Mouse (Mus musculus) layer of hippocampus, adult 9-10 months (tissue): ENCODE results near the gene Nuf2.
"Not testable (repeated sequence)": the region's sequence is repeated elsewhere in the genome, so short reads cannot be mapped to it uniquely, and the experiment has no call there.

Experiments used
- DNase-seq: peaks from one replicate; pipeline ENCODE4 v3.0.0; 2022; ENCODE audit warnings: low spot score

The Nuf2 gene

DNA sequence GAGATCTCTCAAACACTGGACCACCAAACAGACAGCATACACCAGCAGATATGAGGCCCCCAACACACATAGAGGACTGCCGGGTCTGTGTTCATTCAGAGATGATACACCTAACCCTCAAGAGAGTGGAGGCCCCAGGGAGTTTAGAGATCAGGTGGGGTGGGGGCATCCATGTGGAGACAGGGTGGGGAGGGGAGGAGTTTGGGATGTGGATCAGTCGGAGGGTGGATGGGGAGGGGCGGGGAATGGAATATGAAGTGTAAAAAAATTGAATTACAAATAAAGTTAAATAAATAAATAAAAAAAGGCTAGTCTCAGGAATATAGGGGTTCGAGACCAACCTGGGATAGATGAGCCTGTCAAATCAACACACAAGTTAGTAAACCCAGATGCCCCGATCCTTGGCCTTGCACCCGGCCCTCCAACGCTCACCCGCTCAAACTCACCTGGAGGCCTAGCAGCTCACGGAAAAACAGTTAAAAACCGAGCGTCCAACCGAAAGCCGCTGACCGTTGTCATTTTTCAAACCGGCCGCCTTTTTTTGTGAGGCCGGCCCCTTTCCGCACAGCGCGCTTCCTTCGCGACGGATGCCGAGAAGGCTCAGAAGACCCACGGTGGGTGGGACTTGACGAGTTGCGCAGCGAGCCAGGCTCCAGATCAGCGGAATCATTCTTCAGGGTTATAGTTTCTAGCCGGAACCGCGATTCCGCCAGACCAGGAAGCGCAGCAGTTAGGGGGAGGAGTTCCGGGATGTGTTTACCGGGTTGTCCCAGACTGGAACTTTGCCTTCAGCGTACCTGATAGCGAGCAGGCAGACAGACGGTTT lies at the start of gene Nuf2:
Gene Nuf2 (minus strand): TSS at position 589 of the 826 bp plus-strand sequence.
- DNase-seq: peak; percentile 98

DNA sequence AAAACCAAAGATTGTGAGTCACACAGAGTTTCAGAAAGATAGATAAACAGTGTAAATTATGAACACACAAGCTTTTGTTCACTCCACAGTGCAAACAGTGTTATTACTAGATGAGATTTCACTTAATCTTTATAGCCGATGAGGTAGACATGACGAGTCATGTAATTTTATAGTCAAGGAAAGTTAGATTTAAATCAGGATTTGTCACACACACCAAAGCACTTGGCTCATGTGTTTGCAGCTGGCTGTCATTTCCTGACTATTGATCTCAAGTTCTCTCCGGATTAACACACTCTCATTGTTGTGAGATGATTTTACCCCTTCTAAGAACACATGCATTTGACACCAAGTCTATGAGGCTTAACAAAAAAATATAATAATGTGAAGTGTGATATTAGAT lies 48.3 kb upstream of the Nuf2 start:
- DNase-seq: no peak

DNA sequence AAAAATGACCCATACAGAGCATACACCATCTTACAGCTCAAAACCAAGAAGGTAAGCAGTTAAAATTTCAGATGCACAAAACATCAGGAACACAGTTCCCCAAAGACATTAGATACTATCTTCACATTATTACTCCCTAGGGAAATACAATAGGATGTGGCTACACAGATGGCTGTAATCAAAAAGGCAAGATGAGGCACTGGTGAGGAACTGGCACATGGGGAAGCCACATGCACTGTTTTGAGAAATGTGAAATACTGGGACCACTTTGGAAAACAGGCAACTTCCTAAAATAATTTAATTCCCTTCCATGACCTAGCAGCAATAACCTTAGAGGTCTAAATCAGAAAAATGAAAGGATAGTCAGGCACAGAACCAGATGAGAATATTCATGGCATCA lies 42.9 kb upstream of the Nuf2 start:
- no peak for DNase-seq

DNA sequence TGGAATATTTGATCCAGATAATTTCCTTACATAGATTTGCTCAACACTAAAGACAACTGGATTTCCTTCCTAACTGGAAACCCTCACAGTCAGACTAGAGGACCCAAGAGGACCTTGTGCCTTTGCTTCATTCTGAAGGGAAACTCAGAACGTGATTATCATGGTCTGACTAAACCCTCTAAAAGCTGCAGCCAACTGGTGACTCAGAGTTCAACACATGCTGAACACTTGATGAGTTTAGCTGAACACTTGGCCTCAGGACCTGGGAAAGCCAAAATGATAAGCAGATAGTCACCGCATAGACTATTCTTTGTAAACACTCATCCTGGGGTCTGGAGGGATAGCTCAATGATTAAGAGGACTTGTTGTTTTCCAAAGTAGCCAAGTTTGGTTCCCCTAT lies 24.4 kb upstream of the Nuf2 start:
- no peak for DNase-seq

DNA sequence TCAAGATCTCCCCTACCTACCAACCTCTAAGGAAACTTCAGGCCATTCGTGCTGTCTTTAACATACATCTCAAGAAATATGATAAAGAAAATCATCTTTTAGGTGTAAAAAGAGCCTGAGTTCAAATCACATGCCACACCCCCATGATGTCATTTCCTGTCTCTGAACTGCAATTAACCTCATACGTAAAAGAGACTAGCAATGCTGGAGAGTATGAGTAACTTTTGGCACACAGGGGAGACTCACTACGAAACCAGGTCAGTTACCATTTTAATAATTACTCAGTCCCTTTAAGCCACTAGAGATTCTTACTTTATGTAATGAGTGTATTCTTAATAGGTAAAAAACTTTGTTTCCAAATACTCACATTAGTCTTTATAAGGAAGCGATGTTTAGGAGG lies 23.8 kb upstream of the Nuf2 start:
- no peak for DNase-seq

DNA sequence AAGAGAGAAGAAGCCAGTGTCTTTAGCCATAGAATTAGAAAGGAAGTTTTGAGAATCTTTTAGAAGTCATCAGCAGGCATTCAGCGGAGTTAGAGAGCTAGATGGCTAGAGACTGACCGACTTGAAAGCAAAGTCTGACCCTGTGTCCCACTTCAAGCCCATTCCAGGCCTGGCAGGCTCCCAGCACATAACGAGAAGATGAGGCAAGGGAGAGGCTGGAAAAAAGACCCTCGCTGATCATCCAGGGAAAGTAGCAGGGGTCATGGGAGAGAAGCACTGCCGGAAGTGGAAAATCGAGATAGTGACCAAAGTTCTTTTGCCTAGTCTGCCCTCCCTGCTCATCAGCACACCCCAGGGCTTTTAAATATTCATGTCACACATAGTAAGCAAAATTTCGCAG lies 22.2 kb upstream of the Nuf2 start:
- DNase-seq: no peak

DNA sequence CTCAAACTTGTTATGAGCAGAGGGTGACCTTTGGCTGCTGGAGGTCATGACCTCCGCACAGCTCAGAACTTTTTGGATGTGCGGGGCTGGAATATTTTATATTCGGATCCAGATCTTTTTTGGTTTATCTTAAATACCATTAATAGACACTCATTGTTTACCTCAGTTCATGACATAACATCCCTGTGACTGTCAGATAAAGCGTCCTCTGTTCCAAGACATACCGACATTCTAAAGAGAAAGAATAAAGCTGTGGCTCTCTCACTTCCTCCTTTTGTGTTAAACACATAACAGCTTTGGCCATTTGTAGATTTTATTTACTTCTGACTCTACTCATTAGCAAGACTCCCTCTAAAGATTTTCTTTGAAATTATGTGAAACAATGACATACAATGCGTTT lies 9.2 kb upstream of the Nuf2 start:
- no peak for DNase-seq

DNA sequence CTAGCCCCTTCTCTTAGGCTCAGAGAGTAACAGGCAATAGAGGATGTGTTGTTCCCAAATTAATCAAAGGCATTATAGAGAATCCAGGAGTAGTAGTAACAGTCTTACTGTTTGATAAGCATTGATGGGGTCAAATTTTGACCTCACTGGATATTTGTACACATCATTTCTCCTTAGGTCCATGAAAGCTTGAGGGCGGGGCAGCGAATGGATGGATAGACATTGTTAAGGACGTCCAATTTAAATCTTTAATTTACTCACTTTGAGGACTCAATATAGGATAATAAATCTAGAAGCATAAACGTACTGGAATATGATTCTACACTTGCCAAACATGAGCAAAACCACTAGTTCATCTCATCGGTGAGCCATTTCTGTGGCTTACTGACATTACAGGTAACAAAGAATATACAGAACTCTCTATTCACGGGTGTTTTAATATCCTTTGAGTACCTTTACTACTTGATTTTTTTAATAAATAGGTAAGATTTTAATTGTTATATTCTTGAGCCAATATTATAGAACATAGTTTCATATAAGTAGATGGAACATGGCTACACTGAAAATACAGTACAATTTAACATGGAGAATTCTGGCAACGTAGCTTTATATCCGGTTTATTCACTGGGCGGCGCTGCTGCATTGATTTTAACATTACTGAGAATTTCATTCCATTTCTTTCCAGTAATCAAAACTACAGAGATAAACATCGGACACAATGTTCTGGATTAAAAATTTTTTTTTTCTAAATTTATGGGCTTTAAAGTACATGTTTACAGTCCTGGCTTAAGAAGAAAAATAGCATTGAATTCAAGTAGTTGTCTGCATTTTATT lies 655 bp upstream of the Nuf2 start:
- peak; percentile 90 for DNase-seq

DNA sequence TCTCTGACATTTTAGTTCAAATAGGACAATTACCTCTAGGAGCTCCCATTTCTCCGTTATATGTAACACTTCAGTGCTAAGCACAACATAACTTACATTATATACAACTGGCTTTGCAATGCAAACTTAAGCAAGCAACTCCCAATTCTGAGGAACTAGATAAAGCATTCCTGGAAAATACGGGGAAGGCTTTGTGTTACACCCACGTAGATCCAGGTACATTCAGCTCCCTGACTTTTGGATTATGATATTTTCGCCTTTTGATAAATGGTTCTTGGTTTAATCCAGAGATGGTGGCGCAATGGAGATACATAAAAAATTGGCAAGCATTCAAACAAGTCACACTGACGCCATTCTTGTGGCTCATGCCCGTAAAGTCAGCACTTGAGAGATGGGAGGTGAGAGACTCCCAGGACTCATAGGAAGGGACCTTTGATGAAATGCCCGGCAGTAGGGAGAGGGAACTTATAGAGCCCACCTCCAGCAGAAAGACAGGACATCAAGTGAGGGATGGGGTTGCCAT lies 1.2 kb downstream of the Nuf2 start:
- no peak for DNase-seq

DNA sequence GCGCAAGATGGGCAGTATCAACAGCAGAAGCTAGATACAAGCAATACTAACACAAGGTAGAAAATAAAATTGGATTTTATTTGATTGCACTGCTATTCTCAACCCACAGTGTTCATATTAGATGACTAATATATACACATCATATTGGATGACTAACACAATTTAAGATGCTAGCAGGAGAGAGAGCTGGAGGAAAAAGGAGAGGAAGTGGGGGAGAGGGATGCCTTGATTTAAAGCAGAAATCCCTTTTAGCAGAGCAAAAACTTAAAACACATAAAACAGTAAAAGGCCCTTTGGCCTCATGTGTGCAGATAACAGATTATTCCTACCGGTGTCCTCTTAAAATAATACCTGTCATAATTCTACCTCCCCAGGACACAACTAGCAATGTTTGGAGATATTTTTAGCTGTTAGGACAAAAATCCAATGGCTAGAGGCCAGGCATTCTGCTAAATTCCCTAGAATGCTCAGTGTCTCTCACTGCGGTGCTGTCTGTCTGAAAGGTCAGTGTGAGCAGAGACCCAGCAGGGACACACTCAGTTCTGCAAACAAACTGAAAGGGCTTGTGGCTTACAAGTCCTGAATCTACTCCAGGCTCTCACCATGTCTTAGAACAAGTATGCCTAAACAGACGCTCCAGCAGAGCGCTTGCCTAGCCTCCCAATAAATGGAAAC lies 5.1 kb downstream of the Nuf2 start:
- no peak for DNase-seq

DNA sequence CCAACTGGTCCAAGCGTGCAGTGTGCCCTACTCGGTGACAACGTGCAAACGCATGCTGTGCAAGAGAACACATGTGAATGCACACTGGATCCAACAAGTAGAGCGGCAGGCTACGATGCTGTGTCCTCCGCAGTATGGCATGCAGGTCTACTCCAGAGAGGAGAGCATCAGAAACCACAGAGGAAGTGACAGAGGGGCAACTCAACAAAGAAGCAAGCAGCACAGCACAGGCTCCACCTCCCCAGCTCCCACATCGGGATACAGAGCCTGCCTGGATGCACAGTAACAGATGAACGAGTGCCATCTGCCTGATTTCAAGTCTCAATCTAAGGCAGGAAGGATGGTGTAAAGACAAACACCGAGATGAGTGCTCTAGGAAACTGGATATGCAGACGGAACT lies 11.9 kb downstream of the Nuf2 start:
- no peak for DNase-seq

DNA sequence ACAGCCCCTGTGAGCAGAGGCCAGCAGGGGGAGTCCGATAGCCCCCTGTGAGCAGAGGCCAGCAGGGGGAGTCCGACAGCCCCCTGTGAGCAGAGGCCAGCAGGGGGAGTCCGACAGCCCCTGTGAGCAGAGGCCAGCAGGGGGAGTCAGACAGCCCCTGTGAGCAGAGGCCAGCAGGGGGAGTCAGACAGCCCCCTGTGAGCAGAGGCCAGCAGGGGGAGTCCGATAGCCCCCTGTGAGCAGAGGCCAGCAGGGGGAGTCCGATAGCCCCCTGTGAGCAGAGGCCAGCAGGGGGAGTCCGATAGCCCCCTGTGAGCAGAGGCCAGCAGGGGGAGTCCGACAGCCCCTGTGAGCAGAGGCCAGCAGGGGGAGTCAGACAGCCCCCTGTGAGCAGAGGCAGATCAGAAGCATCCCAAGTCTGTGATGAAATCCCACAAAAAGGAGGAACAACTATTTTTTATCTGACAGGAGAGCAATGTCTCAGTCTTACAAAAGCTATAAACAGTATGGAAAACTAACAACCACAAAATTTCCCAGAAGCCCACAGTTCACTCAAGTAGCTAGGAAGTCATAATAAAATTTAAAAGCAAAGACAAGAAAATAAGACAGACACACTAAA lies 13.3 kb downstream of the Nuf2 start:
- not testable (repeated sequence) for DNase-seq

DNA sequence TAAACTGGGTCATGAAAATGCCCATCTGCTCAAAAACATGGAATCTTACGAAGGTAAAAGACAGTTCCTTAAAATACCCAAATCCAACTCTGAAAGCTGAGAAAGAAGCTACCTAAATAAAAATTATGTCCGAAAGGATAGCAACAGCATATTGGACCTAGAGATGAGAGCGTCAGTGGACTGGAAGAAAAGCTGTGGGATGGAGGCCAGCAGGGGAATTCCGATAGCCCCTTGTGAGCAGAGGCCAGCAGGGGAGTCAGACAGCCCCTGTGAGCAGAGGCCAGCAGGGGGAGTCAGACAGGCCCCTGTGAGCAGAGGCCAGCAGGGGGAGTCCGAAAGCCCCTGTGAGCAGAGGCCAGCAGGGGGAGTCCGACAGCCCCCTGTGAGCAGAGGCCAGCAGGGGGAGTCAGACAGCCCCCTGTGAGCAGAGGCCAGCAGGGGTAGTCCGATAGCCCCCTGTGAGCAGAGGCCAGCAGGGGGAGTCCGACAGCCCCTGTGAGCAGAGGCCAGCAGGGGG lies 13.8 kb downstream of the Nuf2 start:
- no peak for DNase-seq

DNA sequence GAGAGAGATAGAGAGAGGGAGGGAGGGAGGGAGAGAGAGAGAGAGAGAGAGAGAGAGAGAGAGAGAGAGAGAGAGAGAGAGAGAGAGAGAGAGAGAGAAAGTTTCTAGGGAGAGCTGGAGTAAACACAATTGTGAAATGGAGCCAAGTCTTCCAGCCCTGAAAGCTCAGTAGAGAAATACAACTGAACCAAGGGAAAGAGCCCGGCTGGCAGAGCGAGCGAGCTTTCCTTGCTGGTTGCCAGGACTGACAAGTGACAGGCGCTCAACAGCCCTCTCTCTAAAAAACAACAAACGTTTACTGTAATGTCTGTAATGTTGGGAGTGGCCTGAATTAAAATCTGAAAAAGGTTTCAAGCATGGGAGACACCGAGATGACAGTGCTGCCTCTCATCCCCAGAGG lies 24.9 kb downstream of the Nuf2 start:
- no peak for DNase-seq

DNA sequence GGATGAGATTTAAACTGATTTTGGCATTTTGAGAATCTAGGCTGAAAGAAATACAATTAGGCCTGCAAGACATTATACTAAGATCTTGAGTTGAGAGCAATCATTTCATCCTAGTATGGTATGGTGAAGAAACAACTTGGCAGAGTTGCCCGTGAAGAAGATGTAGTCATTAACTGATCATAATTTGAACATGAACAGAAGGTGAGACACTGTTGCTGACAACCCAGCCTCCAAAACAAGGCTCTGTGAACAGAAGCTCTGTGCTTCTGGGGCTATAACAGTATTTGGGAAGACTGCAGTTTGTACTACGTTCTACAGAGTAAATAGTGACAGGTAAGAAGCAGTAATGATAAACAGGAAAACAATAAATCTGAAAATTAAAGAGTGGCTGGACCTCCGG lies 28.4 kb downstream of the Nuf2 start:
- DNase-seq: no peak

DNA sequence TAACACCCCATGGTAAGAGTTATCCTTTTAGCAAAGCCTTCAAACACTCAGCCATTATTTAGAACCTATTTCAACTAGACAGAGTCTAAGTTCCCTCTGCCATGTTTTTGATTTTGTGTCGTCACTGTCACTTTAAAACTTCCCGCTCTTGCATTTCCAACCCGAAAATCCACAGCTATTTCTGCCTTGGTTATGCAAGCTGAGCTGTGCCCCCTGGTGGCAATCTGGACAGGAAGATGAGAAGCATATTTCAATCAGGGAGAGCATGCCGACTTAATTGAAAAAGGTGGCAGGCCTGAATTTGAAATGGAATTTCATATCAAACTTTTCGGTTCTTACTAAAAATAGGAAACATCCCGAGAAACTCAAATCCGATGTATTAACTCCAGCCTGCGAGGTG lies 35.6 kb downstream of the Nuf2 start:
- DNase-seq: peak; percentile 73

DNA sequence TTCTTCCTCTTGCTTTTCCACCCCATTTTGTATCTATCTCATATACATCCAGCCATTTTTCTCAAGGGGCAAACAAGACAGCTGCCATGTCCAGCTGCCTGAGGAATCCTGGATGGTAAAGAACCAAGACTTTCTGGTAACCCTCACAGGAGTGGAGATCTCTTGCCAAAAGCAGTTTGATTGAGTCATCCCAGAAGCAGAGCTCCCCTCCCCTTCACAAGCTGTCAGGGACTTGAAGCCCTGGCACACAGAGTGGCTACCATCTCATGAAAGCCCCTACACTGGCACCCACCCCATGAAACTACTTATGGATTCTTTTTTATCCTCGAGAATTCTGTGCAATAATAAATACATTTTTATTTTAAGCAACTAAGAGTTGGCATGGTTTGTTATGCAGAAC lies 39.7 kb downstream of the Nuf2 start:
- DNase-seq: no peak

DNA sequence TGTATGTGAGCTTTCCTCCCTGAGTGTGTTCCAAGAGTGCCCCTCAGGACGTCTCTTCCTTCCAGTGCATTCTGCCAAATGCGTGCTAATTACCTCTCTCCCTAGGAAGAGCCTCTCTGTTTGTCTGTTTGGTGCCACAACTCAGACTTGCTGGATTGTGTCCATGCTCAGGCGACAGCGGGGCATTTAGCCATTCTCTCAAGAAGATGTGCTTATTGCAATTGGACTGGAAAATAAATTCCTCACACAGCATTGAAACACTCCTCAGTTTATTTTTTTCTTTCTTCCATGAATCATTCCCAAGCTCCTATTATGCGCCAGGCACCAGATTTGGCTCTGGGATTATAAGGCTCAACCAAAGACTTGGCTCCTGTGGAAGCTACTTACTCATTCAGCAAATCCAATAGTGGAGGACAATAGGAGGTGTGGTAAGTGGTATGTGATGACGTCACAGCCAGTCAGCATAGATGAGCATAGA lies 45.8 kb downstream of the Nuf2 start:
- DNase-seq: peak; percentile 38

DNA sequence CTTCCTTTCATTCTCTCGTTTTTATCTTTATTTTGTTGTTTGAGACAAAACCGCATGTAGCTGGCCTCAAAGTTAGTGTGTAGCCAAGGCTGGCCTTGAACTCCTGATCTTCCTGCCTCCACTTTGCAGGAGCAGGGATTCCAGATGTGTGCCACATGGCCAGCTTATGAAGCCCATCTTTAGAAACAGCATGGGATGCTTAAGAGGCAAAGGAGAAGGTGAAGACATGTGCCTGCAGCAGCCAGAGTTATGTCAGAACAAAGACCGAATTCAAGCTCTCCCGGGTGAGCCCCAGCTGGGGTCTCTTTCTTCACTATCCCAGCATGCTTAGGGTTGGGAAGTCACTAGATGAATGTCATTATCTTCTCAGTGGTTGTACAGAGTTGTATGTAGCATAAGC lies 46.7 kb downstream of the Nuf2 start:
- no peak for DNase-seq

DNA sequence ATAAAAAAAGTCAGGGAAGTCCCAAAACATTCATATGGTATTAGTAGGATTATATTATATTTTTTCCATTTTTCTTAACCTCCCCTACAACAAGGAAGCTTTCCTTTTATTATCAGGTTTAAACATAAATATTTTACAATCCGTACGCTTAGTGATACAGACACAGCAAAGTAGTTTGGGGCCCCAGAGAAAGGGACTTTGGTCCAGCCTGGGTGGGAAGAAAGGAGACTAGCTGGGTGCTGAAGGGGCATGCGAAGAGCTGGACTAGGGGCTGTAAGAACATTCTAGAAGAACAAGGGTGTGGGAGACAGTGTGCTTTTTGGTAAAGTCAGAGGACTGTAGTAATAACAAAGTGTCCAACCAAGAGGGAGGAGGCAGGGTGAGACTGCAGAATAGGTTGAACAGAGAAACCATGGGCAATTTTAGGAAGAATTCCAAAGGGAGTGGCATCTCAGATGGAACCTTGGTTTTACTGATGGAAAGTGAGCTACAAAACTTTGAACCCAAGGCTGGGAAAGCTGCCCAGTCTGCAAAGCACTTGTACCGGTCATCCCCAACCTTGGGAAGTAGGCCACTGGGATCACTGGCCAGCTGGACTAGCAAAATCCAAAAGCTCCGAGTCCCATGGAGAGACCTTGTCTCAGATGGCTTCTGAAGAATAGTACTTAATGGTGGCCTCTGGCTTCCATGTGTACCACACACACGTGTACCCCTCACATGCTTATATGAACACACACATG lies 48.5 kb downstream of the Nuf2 start:
- no peak for DNase-seq

DNA sequence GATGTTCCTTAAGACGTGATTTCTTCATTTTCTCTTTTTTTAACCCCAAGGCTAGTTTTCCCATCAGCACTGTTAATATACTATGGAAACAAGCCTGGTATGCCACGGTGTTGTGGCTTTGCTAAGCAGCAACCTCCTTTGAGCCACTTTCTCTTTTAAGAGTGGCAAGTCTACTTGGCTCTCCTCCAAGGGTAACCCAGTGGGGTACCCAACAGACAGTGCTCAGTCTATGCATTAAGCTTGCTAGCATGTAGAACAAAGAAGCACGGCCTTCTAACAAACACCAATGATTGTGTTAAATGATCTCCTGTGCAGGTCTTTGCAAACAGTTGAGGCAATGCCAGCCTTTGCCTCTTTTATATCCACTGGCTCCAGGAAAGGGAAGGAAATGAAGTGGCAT lies 60.1 kb downstream of the Nuf2 start:
- no peak for DNase-seq
